Mouse (Mus musculus) kidney, embryonic 16.5 days (tissue): ENCODE results near the gene Cers5. TPM values are rescaled to one million over a fixed set of nuclear protein-coding genes. Genes with fewer than 3 reads are reported as not detected.

Source experiments
- ATAC-seq: fragments of 200-750 bp; cut with Nextera tagmentation; 2 replicates; pipeline ENCODE4 v1.8.0; 2017; ENCODE audit warnings: moderate TSS enrichment; ENCODE audit not compliant: low FRiP score, low TSS enrichment
- H3K27ac ChIP-seq: fragments of 300-500 bp; sonication (generic); 2 replicates; pipeline ENCODE4 v1.5.1; 2014; ENCODE audit warnings: low read length
- H3K27me3 ChIP-seq: fragments of 300-500 bp; sonication (generic); 2 replicates; pipeline ENCODE4 v1.6.1; 2014; ENCODE audit warnings: low read length, control low read depth, mixed read lengths; ENCODE audit not compliant: insufficient read depth
- H3K36me3 ChIP-seq: fragments of 300-500 bp; sonication (generic); 2 replicates; pipeline ENCODE4 v1.6.1; 2014; ENCODE audit warnings: low read length, control low read depth, mixed read lengths; ENCODE audit not compliant: insufficient read depth
- H3K4me1 ChIP-seq: fragments of 300-500 bp; sonication (generic); 2 replicates; pipeline ENCODE4 v1.6.1; 2014; ENCODE audit warnings: low read length, control low read depth, mixed read lengths; ENCODE audit not compliant: insufficient read depth
- H3K4me2 ChIP-seq: fragments of 300-500 bp; sonication (generic); replicated peaks from 2 replicates; pipeline ENCODE4 v1.6.1; 2014; ENCODE audit warnings: low read depth, low read length
- H3K4me3 ChIP-seq: fragments of 300-500 bp; sonication (generic); 2 replicates; pipeline ENCODE4 v1.5.1; 2014; ENCODE audit warnings: mild to moderate bottlenecking, low read length
- H3K9ac ChIP-seq: fragments of 300-500 bp; sonication (generic); replicated peaks from 2 replicates; pipeline ENCODE4 v1.6.1; 2014; ENCODE audit warnings: low read length
- H3K9me3 ChIP-seq: fragments of 300-500 bp; sonication (generic); 2 replicates; pipeline ENCODE4 v1.6.1; 2016; ENCODE audit warnings: low read length, control low read depth
- WGBS: fragments of 180-500 bp; shearing (Covaris S2); extraction: QIAGEN DNeasy Blood & Tissue Kit; methylation state at CpG from one replicate; pipeline ENCODE4 v1.1.7; 2014; 5-methylcytosine and 5-hydroxymethylcytosine counted together
- polyA plus RNA-seq: library from polyadenylated mRNA; unstranded; fragments of >200 nt; fragmentation: Nextera tagmentation; extraction: Ambion mirVana; gene quantifications from 2 replicates; pipeline ENCODE4 v1.2.1, GENCODE M21; 2015

Cers5 gene
- polyA plus RNA-seq, 1 experiment from 2014 or later: 87.2 TPM

- no peak for ATAC-seq
- H3K4me2 ChIP-seq: no peak overlapping the region
- H3K4me1 ChIP-seq: peaks cover 14% of the 10 kb centered on the region
- no peak overlapping the region for H3K27ac ChIP-seq
- H3K36me3 ChIP-seq: peaks cover 43% of the 10 kb centered on the region
- no peaks in the 10 kb centered on the region for H3K9me3 ChIP-seq
- H3K27me3 ChIP-seq: no peaks in the 10 kb centered on the region
- WGBS: 90% methylated on average over 16 of the region's 16 CpGs
- no peak overlapping the region for H3K4me3 ChIP-seq
- H3K9ac ChIP-seq: no peak overlapping the region
Measured at GRCm38 (mm10) chr15:99792221-99792815, 19.6 kb upstream of the Cers5 start.

- Histone ChIP-seq H3K9me3 (no peaks in the 10 kb centered on the region), H3K4me3 (no peak overlapping the region), H3K27ac (no peak overlapping the region), H3K36me3 (peaks cover 40% of the 10 kb centered on the region), H3K9ac (no peak overlapping the region), H3K4me1 (peaks cover 18% of the 10 kb centered on the region), H3K27me3 (no peaks in the 10 kb centered on the region), H3K4me2 (no peak overlapping the region)
- WGBS: 85% methylated on average over 3 of the region's 3 CpGs
- ATAC-seq: no peak
Measured at GRCm38 (mm10) chr15:99791003-99791402, 18.3 kb upstream of the Cers5 start.

GRCm38 (mm10) chr15:99790464-99790863, 17.8 kb upstream of the Cers5 start:
- peaks cover 40% of the 10 kb centered on the region for H3K36me3 ChIP-seq
- H3K4me1 ChIP-seq: peaks cover 18% of the 10 kb centered on the region
- no peaks in the 10 kb centered on the region for H3K27me3 ChIP-seq
- H3K4me3 ChIP-seq: no peak overlapping the region
- no peak overlapping the region for H3K9ac ChIP-seq
- no peak overlapping the region for H3K27ac ChIP-seq
- no peak overlapping the region for H3K4me2 ChIP-seq
- ATAC-seq: no peak
- H3K9me3 ChIP-seq: no peaks in the 10 kb centered on the region
- WGBS: 94% methylated on average over 6 of the region's 6 CpGs

- Histone ChIP-seq H3K9ac (no peak overlapping the region), H3K4me3 (no peak overlapping the region), H3K27me3 (no peaks in the 10 kb centered on the region), H3K4me1 (peaks cover 18% of the 10 kb centered on the region), H3K36me3 (peaks cover 43% of the 10 kb centered on the region), H3K27ac (peak overlapping the region; percentile 61), H3K4me2 (peak overlapping the region; percentile 1; the same call in 1 of the 2 replicates), H3K9me3 (no peaks in the 10 kb centered on the region)
- WGBS: 28% methylated on average over 9 of the region's 9 CpGs
- peak; percentile 70 for ATAC-seq
Measured at GRCm38 (mm10) chr15:99787625-99788120, 15.0 kb upstream of the Cers5 start.

GRCm38 (mm10) chr15:99778677-99779335, 6.1 kb upstream of the Cers5 start:
- Histone ChIP-seq H3K36me3 (peaks cover 40% of the 10 kb centered on the region), H3K27me3 (no peaks in the 10 kb centered on the region), H3K4me1 (no peaks in the 10 kb centered on the region), H3K4me3 (no peak overlapping the region), H3K9me3 (no peaks in the 10 kb centered on the region), H3K9ac (no peak overlapping the region), H3K4me2 (no peak overlapping the region), H3K27ac (no peak overlapping the region)
- ATAC-seq: no peak
- WGBS: 86% methylated on average over 16 of the region's 16 CpGs

GRCm38 (mm10) chr15:99778148-99778547, 5.5 kb upstream of the Cers5 start:
- Histone ChIP-seq H3K36me3 (peaks cover 34% of the 10 kb centered on the region), H3K4me3 (no peak overlapping the region), H3K27ac (no peak overlapping the region), H3K4me2 (no peak overlapping the region), H3K9me3 (no peaks in the 10 kb centered on the region), H3K4me1 (peaks cover under 1% of the 10 kb centered on the region), H3K27me3 (no peaks in the 10 kb centered on the region), H3K9ac (no peak overlapping the region)
- no peak for ATAC-seq
- 33% methylated on average over 7 of the region's 7 CpGs for WGBS

GRCm38 (mm10) chr15:99772925-99773324, 240 bp upstream of the Cers5 start:
- 14% methylated on average over 3 of the region's 3 CpGs for WGBS
- no peak for ATAC-seq

GRCm38 (mm10) chr15:99772277-99772880, 306 bp downstream of the Cers5 start:
- peak overlapping the region; percentile 86 for H3K4me3 ChIP-seq
- peak overlapping the region; percentile 72 for H3K4me2 ChIP-seq
- 0% methylated on average over 37 of the region's 41 CpGs for whole genome bisulfite sequencing
- no peaks in the 10 kb centered on the region; the same call in 1 of the 2 replicates for H3K36me3 ChIP-seq
- H3K9ac ChIP-seq: peak overlapping the region; percentile 92
- no peaks in the 10 kb centered on the region for H3K9me3 ChIP-seq
- H3K4me1 ChIP-seq: peaks cover 33% of the 10 kb centered on the region
- peak; percentile 98 for ATAC-seq
- H3K27ac ChIP-seq: peak overlapping the region; percentile 96
- no peaks in the 10 kb centered on the region for H3K27me3 ChIP-seq

More at GRCm38 (mm10) chr15:99772925-99773324, 240 bp upstream of the Cers5 start:
- Histone ChIP-seq H3K9ac (peak overlapping the region; percentile 15), H3K4me1 (peaks cover 27% of the 10 kb centered on the region), H3K27me3 (no peaks in the 10 kb centered on the region), H3K4me3 (peak overlapping the region; percentile 13; the same call in 1 of the 2 replicates), H3K9me3 (no peaks in the 10 kb centered on the region), H3K4me2 (peak overlapping the region; percentile 72), H3K27ac (peak overlapping the region; percentile 87), H3K36me3 (peaks cover 4% of the 10 kb centered on the region)

- Histone ChIP-seq H3K27me3 (no peaks in the 10 kb centered on the region), H3K4me2 (peak overlapping the region; percentile 72), H3K9me3 (no peaks in the 10 kb centered on the region), H3K27ac (peak overlapping the region; percentile 96), H3K36me3 (no peaks in the 10 kb centered on the region), H3K4me1 (peaks cover 33% of the 10 kb centered on the region), H3K4me3 (peak overlapping the region; percentile 86), H3K9ac (peak overlapping the region; percentile 92)
- peak; percentile 66 for ATAC-seq
- WGBS: under 1% methylated on average over 52 of the region's 59 CpGs
Measured at GRCm38 (mm10) chr15:99771601-99772276, 946 bp downstream of the Cers5 start.
